Mouse (Mus musculus): ENCODE measurements around the gene Tsfm.

Tsfm gene

DNA sequence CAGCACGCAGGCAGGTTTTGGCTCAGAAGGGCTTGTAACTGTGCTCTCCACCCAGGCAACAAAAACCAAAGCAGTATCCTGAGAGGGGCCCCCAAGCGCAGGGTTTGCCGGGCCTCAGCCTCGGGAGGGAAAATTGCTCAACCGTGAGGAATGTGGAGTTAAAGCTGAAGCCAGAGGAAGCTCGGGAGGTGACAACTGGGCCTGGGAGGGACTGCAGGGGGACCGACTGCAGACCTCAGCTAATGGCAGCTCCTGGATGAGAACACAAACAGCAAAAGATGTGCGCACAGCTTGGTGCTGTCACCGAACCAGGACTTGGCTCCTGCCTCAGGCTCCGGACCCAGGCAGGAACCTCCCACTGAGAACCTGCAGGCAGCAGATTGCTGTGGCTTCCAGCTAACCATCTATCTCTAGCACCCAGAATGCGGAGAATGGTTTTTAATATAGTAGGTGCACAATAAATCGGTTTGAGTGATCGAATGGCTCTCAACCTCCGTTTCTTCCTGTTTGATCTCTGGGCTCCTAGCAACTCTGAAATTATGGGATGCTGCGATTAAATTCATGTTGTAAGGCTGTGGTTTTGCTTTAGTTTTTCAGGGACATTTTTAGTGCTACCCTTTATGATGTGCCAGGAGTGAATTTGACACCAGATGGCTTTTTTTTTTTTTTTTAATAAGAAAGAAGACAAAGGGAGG, 68.2 kb downstream of the Tsfm start:
- peak; percentile 84 for DNase-seq (ENCODE audit: low spot score)

DNA sequence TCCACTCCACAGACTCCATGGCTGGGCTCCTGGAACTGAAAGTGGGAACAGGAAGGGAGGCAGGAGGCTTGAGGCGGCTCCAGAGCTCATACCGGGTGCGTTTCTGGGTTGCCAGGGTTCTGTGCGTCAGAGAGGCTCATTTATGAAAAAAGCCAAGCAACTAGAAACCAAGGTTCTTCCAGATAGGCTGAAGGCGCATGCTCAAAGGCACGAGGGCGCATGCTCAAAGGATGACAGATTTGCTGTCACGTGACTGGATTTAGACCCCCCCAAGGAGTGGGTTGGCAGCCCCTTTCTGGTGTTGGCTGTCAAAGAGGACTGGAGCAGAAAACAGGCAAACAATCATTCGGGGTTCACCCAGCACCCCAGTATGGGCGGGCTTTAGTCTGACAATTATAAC, 68.9 kb downstream of the Tsfm start:
- peak; percentile 60 for DNase-seq (ENCODE audit: low spot score)

Data from retina, embryonic 14.5 days (tissue).